Comparison of ENCODE assay signal across 8 mouse cellular contexts in genomic region chr5:5573749-5574317, GRCm38 (mm10). TPM values are rescaled to one million over a fixed set of nuclear protein-coding genes. Genes with fewer than 3 reads are reported as not detected.
A peak's percentile ranks its signal among the peaks of the same experiment; 100 is the strongest.
DNase-seq lines count a peak whose midpoint lies in the region; ATAC-seq and TF ChIP-seq lines count a peak whose summit lies in the region.

Gene Gm8773 (plus strand): TSS chr5:5573799.

- peak; percentile 14 for DNase-seq in gastrocnemius, postnatal 10 days
- DNase-seq in gastrocnemius, adult 18-20 months (ENCODE audit: low spot score), result no peak
- DNase-seq in embryo, embryonic 10 days (ENCODE audit: low spot score), result peak; percentile 52
- peak; percentile 5 to 15 for DNase-seq in heart, postnatal 10 days
- DNase-seq in thymus, postnatal 10 days (ENCODE audit: low spot score in 2 of 2), result no peak

- no peaks in the 10 kb centered on the region for H3K79me2 ChIP-seq in C2C12 (ENCODE audit: control insufficient read depth, insufficient read depth)

- WGBS in limb, embryonic 15.5 days, result 1% methylated on average over 24 of the region's 24 CpGs
- WGBS in olfactory bulb, adult 2 months, result 1% methylated on average over 24 of the region's 24 CpGs

- 0 out of 2 replicates have a peak, but pooled peaks have one; percentile 44 for ATAC-seq in limb, embryonic 15.5 days (ENCODE audit: insufficient number of reproducible peaks, low FRiP score, low TSS enrichment, low read depth)

- peak within 1 kb of the TSS; percentile 87 for H3K4me2 ChIP-seq in limb, embryonic 15.5 days

- no peaks in the 10 kb centered on the region for H3K9me3 ChIP-seq in limb, embryonic 15.5 days

- 0 out of 2 replicates have a peak, but pooled peaks cover 3% of the 10 kb centered on the region for H3K4me1 ChIP-seq in limb, embryonic 15.5 days
- peaks cover 7% of the 10 kb centered on the region for H3K4me1 ChIP-seq in olfactory bulb, adult 2 months (ENCODE audit: control insufficient read depth, insufficient read depth, low read length)

- H3K79me3 ChIP-seq in C2C12 (ENCODE audit: low read depth), result no peaks in the 10 kb centered on the region

- TF ChIP-seq CTCF in C2C12 (IDR thresholded peaks at IDR 0.05; ENCODE audit: control insufficient read depth, insufficient read depth, insufficient read length), result no peak
- TF ChIP-seq CTCF in olfactory bulb, adult 2 months (IDR thresholded peaks at IDR 0.05; ENCODE audit: insufficient read depth, low read depth, low read length), result no peak

- peak within 1 kb of the TSS; percentile 60 for H3ac ChIP-seq in C2C12 (ENCODE audit: control insufficient read depth, insufficient read length, low read depth)

- peak within 1 kb of the TSS; percentile 33; the same call in 1 of the 2 replicates for H3K9ac ChIP-seq in limb, embryonic 15.5 days

- no peaks in the 10 kb centered on the region for H3K36me3 ChIP-seq in C2C12 (ENCODE audit: control insufficient read depth, insufficient read depth)
- H3K36me3 ChIP-seq in limb, embryonic 15.5 days, result no peaks in the 10 kb centered on the region

- intact Hi-C loops in heart, postnatal 10 days (cut with DNase I), result no loop called here

- H3K4me3 ChIP-seq in C2C12 (ENCODE audit: insufficient read depth, poor library complexity, severe bottlenecking), result peak within 1 kb of the TSS; percentile 41
- peak within 1 kb of the TSS; percentile 49 for H3K4me3 ChIP-seq in limb, embryonic 15.5 days
- H3K4me3 ChIP-seq in olfactory bulb, adult 2 months (ENCODE audit: insufficient read depth, low read depth, low read length), result peak within 1 kb of the TSS; percentile 47

- no peak within 1 kb of the TSS for H3K27ac ChIP-seq in limb, embryonic 15.5 days
- H3K27ac ChIP-seq in olfactory bulb, adult 2 months (ENCODE audit: insufficient read depth, low read depth, low read length), result no peak within 1 kb of the TSS

- no peaks in the 10 kb centered on the region for H3K27me3 ChIP-seq in C2C12 (ENCODE audit: control insufficient read depth, insufficient read depth, insufficient read length)
- H3K27me3 ChIP-seq in limb, embryonic 15.5 days, result peaks cover 17% of the 10 kb centered on the region

- TF ChIP-seq POLR2A in olfactory bulb, adult 2 months (IDR thresholded peaks at IDR 0.05; ENCODE audit: insufficient read depth, low read depth, low read length), result no peak

TF ChIP-seq in C2C12, 6 proteins besides CTCF, POLR2A, EP300 and RAD21:
- TF ChIP-seq MAX (IDR thresholded peaks at IDR 0.05) (no peak), CEBPB (IDR thresholded peaks at IDR 0.05; ENCODE audit: low read depth) (no peak), USF1 (IDR thresholded peaks at IDR 0.05; ENCODE audit: low read depth) (no peak), MYOG (IDR thresholded peaks at IDR 0.05; ENCODE audit: control insufficient read depth, extremely low read depth, insufficient read length) (no peak), FOSL1 (IDR thresholded peaks at IDR 0.05; ENCODE audit: insufficient read depth, low read length, poor library complexity, severe bottlenecking) (no peak), MYOD1 (IDR thresholded peaks at IDR 0.05; ENCODE audit: control insufficient read depth, insufficient read length, low read depth) (no peak)

RNA-seq across cellular contexts. Expression of gene Gm8773, which starts in this region (rescaled TPM):
- total RNA-seq in gastrocnemius, postnatal 10 days (2021), result not detected
- not detected for total RNA-seq in gastrocnemius, adult 18-20 months (2021)
- 0.67 TPM for polyA plus RNA-seq in C2C12 (2012; fragmentation: generic; extraction: Trizol)
- not detected for total RNA-seq in heart, postnatal 10 days (2021)
- polyA plus RNA-seq in limb, embryonic 15.5 days (2015; fragmentation: Nextera tagmentation; extraction: Ambion mirVana), result 0.95 and 1.0 TPM in 2 replicates
- not detected in 2 replicates for polyA plus RNA-seq in olfactory bulb, adult 2 months (2012; ENCODE audit: insufficient read depth, insufficient read length, low replicate concordance, missing spikeins)

Comparison
In these comparisons a context has a peak if more than half of its experiments do, and no peak if none do; other contexts are left out.
1. Peak in DNase-seq in gastrocnemius, postnatal 10 days; RNA of the gene not detected or under 1 TPM.
2. Peak in DNase-seq in heart, postnatal 10 days; RNA of the gene not detected or under 1 TPM.